In genomic region chr5:113208622-113209400, GRCm38 (mm10) we compare ENCODE assay signal across 9 mouse cellular contexts. TPM values are rescaled to one million over a fixed set of nuclear protein-coding genes. Genes with fewer than 3 reads are reported as not detected.
DNase-seq lines count a peak whose midpoint lies in the region; ATAC-seq and TF ChIP-seq lines count a peak whose summit lies in the region.
"Had no signal": no experiment of that assay in that cellular context is flagged by ENCODE, and none has a peak within 500 bp of the region (broad histone marks: within the 10 kb centered on the region; RNA-seq: fewer than 3 reads in every experiment).

No protein-coding gene starts in this region.

- TF ChIP-seq CTCF in layer of hippocampus, adult 2 months (conservative IDR thresholded peaks at IDR 0.05) = no peak

- WGBS in intestine, embryonic 15.5 days = 36% methylated on average over 11 of the region's 11 CpGs
- WGBS in liver, embryonic 15.5 days (ENCODE audit: insufficient replicate concordance) = 60% methylated on average over 11 of the region's 11 CpGs

- peak; percentile 59 to 65 for DNase-seq in layer of hippocampus, adult 2 months (ENCODE audit: low spot score in 2 of 2)
- no peak for DNase-seq in layer of hippocampus, adult 9-10 months (ENCODE audit: low spot score)
- DNase-seq in cerebellum, adult 9-10 months = peak; percentile 43
- DNase-seq in gastrocnemius, postnatal 4 days (ENCODE audit: low spot score in 2 of 2) = peak; percentile 54 to 82
- DNase-seq in skeletal muscle tissue, adult 2 months (ENCODE audit: low read depth, low spot score) = peak; percentile 84
- DNase-seq in thymus, postnatal 25 days = no peak

- no peaks in the 10 kb centered on the region for H3K9me3 ChIP-seq in intestine, embryonic 15.5 days
- no peaks in the 10 kb centered on the region for H3K9me3 ChIP-seq in liver, embryonic 15.5 days (replicated peaks)

- H3K27ac ChIP-seq in layer of hippocampus, adult 2 months = peak overlapping the region; percentile 87
- H3K27ac ChIP-seq in intestine, embryonic 15.5 days = peak overlapping the region; percentile 66
- peak overlapping the region; percentile 41; the same call in 1 of the 2 replicates for H3K27ac ChIP-seq in liver, embryonic 15.5 days (replicated peaks)

- no peak overlapping the region; the same call in 1 of the 2 replicates for H3K4me3 ChIP-seq in layer of hippocampus, adult 2 months
- H3K4me3 ChIP-seq in intestine, embryonic 15.5 days (replicated peaks) = no peak overlapping the region
- no peak overlapping the region for H3K4me3 ChIP-seq in liver, embryonic 15.5 days (replicated peaks)

- peak overlapping the region; percentile 30; the same call in 1 of the 2 replicates for H3K4me2 ChIP-seq in intestine, embryonic 15.5 days (replicated peaks)
- no peak overlapping the region for H3K4me2 ChIP-seq in liver, embryonic 15.5 days

- peak; percentile 39 for ATAC-seq in intestine, embryonic 15.5 days
- no peak for ATAC-seq in liver, embryonic 15.5 days (ENCODE audit: insufficient read depth)

- H3K36me3 ChIP-seq in intestine, embryonic 15.5 days = no peaks in the 10 kb centered on the region
- no peaks in the 10 kb centered on the region for H3K36me3 ChIP-seq in liver, embryonic 15.5 days (replicated peaks)
- H3K36me3 ChIP-seq: G1E had no signal

- peaks cover 33% of the 10 kb centered on the region for H3K4me1 ChIP-seq in intestine, embryonic 15.5 days (replicated peaks)
- peaks cover 44% of the 10 kb centered on the region for H3K4me1 ChIP-seq in liver, embryonic 15.5 days (replicated peaks)

- H3K27me3 ChIP-seq in intestine, embryonic 15.5 days (replicated peaks) = no peaks in the 10 kb centered on the region
- H3K27me3 ChIP-seq in liver, embryonic 15.5 days = no peaks in the 10 kb centered on the region

- no peak overlapping the region for H3K9ac ChIP-seq in intestine, embryonic 15.5 days
- H3K9ac ChIP-seq in liver, embryonic 15.5 days = no peak overlapping the region

RNA-seq across cellular contexts. Expression of gene 2900026A02Rik, which starts 12.2 kb away (rescaled TPM):
- 10 to 100 TPM; 60.2 to 62.1 TPM for total RNA-seq in layer of hippocampus, adult 2 months (2021)
- 10 to 100 TPM; 50.3 to 50.7 TPM for total RNA-seq in gastrocnemius, postnatal 4 days (2021)
- polyA plus RNA-seq in intestine, embryonic 15.5 days (2015; fragmentation: Nextera tagmentation; extraction: Ambion mirVana) = 10.0 and 10.7 TPM in 2 replicates
- polyA plus RNA-seq in liver, embryonic 15.5 days (2015; fragmentation: Nextera tagmentation; extraction: Ambion mirVana) = 2.0 and 2.8 TPM in 2 replicates
- polyA plus RNA-seq: G1E had no signal

RNA-seq across cellular contexts. Expression of gene Tmem211, which starts 17.9 kb away (rescaled TPM):
- not detected for total RNA-seq in layer of hippocampus, adult 2 months (2021)
- not detected for total RNA-seq in gastrocnemius, postnatal 4 days (2021)
- polyA plus RNA-seq in intestine, embryonic 15.5 days (2015; fragmentation: Nextera tagmentation; extraction: Ambion mirVana) = not detected in 2 replicates
- not detected in 2 replicates for polyA plus RNA-seq in liver, embryonic 15.5 days (2015; fragmentation: Nextera tagmentation; extraction: Ambion mirVana)
- total RNA-seq: G1E had no signal
- polyA plus RNA-seq: G1E had no signal

Comparison
In these comparisons a context has a peak if more than half of its experiments do, and no peak if none do; other contexts are left out.
1. DNase-seq: peak in layer of hippocampus, adult 2 months (2 of 2), cerebellum, adult 9-10 months (single experiment), gastrocnemius, postnatal 4 days (2 of 2) and skeletal muscle tissue, adult 2 months (single experiment); none in layer of hippocampus, adult 9-10 months (single experiment) and thymus, postnatal 25 days (single experiment).
2. Peak in every context shown above with its lines, with median percentiles within 50 percentile points of each other: H3K27ac ChIP-seq.